Mouse (Mus musculus): ENCODE results near the gene H2-M10.2.
A peak's percentile ranks its signal among the peaks of the same experiment; 100 is the strongest.

The H2-M10.2 gene

GRCm38 (mm10) chr17:36286390-36286789, at the start of gene H2-M10.2:
Gene H2-M10.2, minus strand, starts transcription at chr17:36286490.
- no peak for DNase-seq

GRCm38 (mm10) chr17:36326055-36326454, 39.8 kb upstream of the H2-M10.2 start, which contains the start of gene H2-M10.1:
Gene H2-M10.1, minus strand, starts transcription at chr17:36326155.
- no peak for DNase-seq

GRCm38 (mm10) chr17:36315689-36316253, 29.5 kb upstream of the H2-M10.2 start:
- no peak for DNase-seq

- peak; percentile 89 for DNase-seq
Measured at GRCm38 (mm10) chr17:36315041-36315688, 28.9 kb upstream of the H2-M10.2 start.

GRCm38 (mm10) chr17:36314511-36314910, 28.2 kb upstream of the H2-M10.2 start:
- peak; percentile 60 for DNase-seq

GRCm38 (mm10) chr17:36309293-36309692, 23.0 kb upstream of the H2-M10.2 start:
- no peak for DNase-seq

- DNase-seq, result peak; percentile 91
Measured at GRCm38 (mm10) chr17:36308855-36309254, 22.6 kb upstream of the H2-M10.2 start.

GRCm38 (mm10) chr17:36281521-36282245, 4.6 kb downstream of the H2-M10.2 start:
- no peak for DNase-seq

- DNase-seq, result no peak
Measured at GRCm38 (mm10) chr17:36274776-36275175, 11.5 kb downstream of the H2-M10.2 start.

GRCm38 (mm10) chr17:36273796-36274195, 12.5 kb downstream of the H2-M10.2 start:
- no peak for DNase-seq

- peak; percentile 56 for DNase-seq
Measured at GRCm38 (mm10) chr17:36272643-36273366, 13.5 kb downstream of the H2-M10.2 start.

- peak; percentile 91 for DNase-seq
Measured at GRCm38 (mm10) chr17:36271586-36272256, 14.6 kb downstream of the H2-M10.2 start, which contains the start of gene Trim39. Gene Trim39, minus strand, starts transcription at chr17:36272247.

- DNase-seq, result peak; percentile 89
Measured at GRCm38 (mm10) chr17:36270956-36271585, 15.2 kb downstream of the H2-M10.2 start.

GRCm38 (mm10) chr17:36265834-36266233, 20.5 kb downstream of the H2-M10.2 start:
- no peak for DNase-seq

- no peak for DNase-seq
Measured at GRCm38 (mm10) chr17:36264273-36264925, 21.9 kb downstream of the H2-M10.2 start.

- no peak for DNase-seq
Measured at GRCm38 (mm10) chr17:36261511-36262166, 24.7 kb downstream of the H2-M10.2 start.

GRCm38 (mm10) chr17:36257969-36258368, 28.3 kb downstream of the H2-M10.2 start, which contains the start of gene Rpp21:
Gene Rpp21, minus strand, starts transcription at chr17:36258069.
- no peak for DNase-seq

- peak; percentile 90 for DNase-seq
Measured at GRCm38 (mm10) chr17:36257241-36257947, 28.9 kb downstream of the H2-M10.2 start.

- no peak for DNase-seq
Measured at GRCm38 (mm10) chr17:36253087-36253600, 33.1 kb downstream of the H2-M10.2 start.
